9 mouse cellular contexts compared by ENCODE assay signal in the genomic region with DNA sequence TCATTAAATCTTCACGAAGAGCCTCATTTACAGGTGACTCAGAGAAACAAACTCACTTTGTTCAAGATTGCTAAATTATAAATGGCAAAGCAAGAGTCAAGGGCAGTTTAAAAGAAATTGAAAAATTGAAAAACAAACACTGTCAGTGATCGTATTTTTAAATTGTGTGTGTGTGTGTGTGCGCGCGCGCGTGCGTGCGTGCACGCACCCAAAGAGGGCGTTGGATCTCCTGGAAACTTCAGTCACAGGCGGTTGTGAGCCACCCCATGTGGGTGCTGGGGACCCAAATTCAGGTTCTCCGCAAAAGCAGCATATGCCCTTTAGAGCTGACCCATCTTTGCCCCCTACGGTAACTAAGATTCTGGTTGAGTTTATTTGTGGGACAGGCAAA. TPM values are rescaled to one million over a fixed set of nuclear protein-coding genes. Genes with fewer than 3 reads are reported as not detected.
DNase-seq lines count a peak whose midpoint lies in the region; ATAC-seq and TF ChIP-seq lines count a peak whose summit lies in the region.
"Had no signal": no experiment of that assay in that cellular context is flagged by ENCODE, and none has a peak within 500 bp of the region (broad histone marks: within the 10 kb centered on the region; RNA-seq: fewer than 3 reads in every experiment).

No protein-coding gene starts in this region.

- TF ChIP-seq CTCF in kidney, adult 2 months (conservative IDR thresholded peaks at IDR 0.05; ENCODE audit: insufficient read depth, insufficient read length, low read depth, low read length) = no peak

- TF ChIP-seq POLR2A in kidney, adult 2 months (IDR thresholded peaks at IDR 0.05; ENCODE audit: low read depth, low read length) = no peak

- H3K4me1 ChIP-seq in kidney, embryonic 16.5 days (ENCODE audit: insufficient read depth, low read length) = peaks cover 14% of the 10 kb centered on the region
- H3K4me1 ChIP-seq in kidney, adult 2 months (ENCODE audit: control insufficient read depth, insufficient read depth, low read length) = peaks cover 5% of the 10 kb centered on the region; the same call in 1 of the 2 replicates
- no peaks in the 10 kb centered on the region; the same call in 1 of the 2 replicates for H3K4me1 ChIP-seq in embryonic facial prominence, embryonic 11.5 days (ENCODE audit: control insufficient read depth, insufficient read depth, low read length)
- H3K4me1 ChIP-seq in hindbrain, embryonic 15.5 days (replicated peaks) = peaks cover 39% of the 10 kb centered on the region
- peaks cover 40% of the 10 kb centered on the region for H3K4me1 ChIP-seq in midbrain, embryonic 13.5 days (replicated peaks)

- peaks cover 2% of the 10 kb centered on the region for H3K36me3 ChIP-seq in kidney, embryonic 16.5 days (ENCODE audit: insufficient read depth, low read length)
- H3K36me3 ChIP-seq in kidney, adult 2 months (ENCODE audit: control insufficient read depth, insufficient read depth, low read length) = no peaks in the 10 kb centered on the region
- H3K36me3 ChIP-seq in embryonic facial prominence, embryonic 11.5 days (replicated peaks; ENCODE audit: control insufficient read depth, insufficient read depth, low read depth, low read length) = no peaks in the 10 kb centered on the region
- no peaks in the 10 kb centered on the region for H3K36me3 ChIP-seq in hindbrain, embryonic 15.5 days
- H3K36me3 ChIP-seq in midbrain, embryonic 13.5 days = peaks cover 8% of the 10 kb centered on the region; the same call in 1 of the 2 replicates

- no peaks in the 10 kb centered on the region for H3K27me3 ChIP-seq in kidney, embryonic 16.5 days (ENCODE audit: insufficient read depth, low read length)
- H3K27me3 ChIP-seq in kidney, adult 2 months (replicated peaks; ENCODE audit: control insufficient read depth, insufficient read depth, low read length) = no peaks in the 10 kb centered on the region
- H3K27me3 ChIP-seq in embryonic facial prominence, embryonic 11.5 days (ENCODE audit: control insufficient read depth, insufficient read depth, low read length) = no peaks in the 10 kb centered on the region
- no peaks in the 10 kb centered on the region for H3K27me3 ChIP-seq in hindbrain, embryonic 15.5 days
- no peaks in the 10 kb centered on the region for H3K27me3 ChIP-seq in midbrain, embryonic 13.5 days
- H3K27me3 ChIP-seq: Patski had no signal

- WGBS in kidney, embryonic 16.5 days = 39% methylated on average over 14 of the region's 14 CpGs
- 31% methylated on average over 14 of the region's 14 CpGs for WGBS in kidney, adult 2 months
- 37% methylated on average over 14 of the region's 14 CpGs for WGBS in embryonic facial prominence, embryonic 11.5 days
- WGBS in hindbrain, embryonic 15.5 days = 26% methylated on average over 14 of the region's 14 CpGs
- 30% methylated on average over 14 of the region's 14 CpGs for WGBS in midbrain, embryonic 13.5 days

- no peak for ATAC-seq in kidney, embryonic 16.5 days (ENCODE audit: low FRiP score, low TSS enrichment)
- ATAC-seq in embryonic facial prominence, embryonic 11.5 days (replicated peaks; ENCODE audit: insufficient number of reproducible peaks, low FRiP score, low TSS enrichment, low read depth) = no peak
- ATAC-seq in hindbrain, embryonic 15.5 days (ENCODE audit: low FRiP score, low read depth) = no peak
- no peak for ATAC-seq in midbrain, embryonic 13.5 days
- no peak for ATAC-seq in megakaryocyte progenitor cell, adult 5-6 weeks (replicated peaks; ENCODE audit: poor library complexity)

- intact Hi-C loops in left cerebral cortex, postnatal 36 days (cut with DNase I) = no loop called here

- DNase-seq in kidney, adult 2 months = no peak
- no peak for DNase-seq in embryonic facial prominence, embryonic 11.5 days (ENCODE audit: low spot score)
- DNase-seq in adrenal gland, postnatal 14 days = no peak
- no peak for DNase-seq in left cerebral cortex, postnatal 36 days (ENCODE audit: low spot score in 2 of 2)

- peak overlapping the region; percentile 100 for H3K4me2 ChIP-seq in kidney, embryonic 16.5 days (replicated peaks; ENCODE audit: low read depth, low read length)
- H3K4me2 ChIP-seq in embryonic facial prominence, embryonic 11.5 days (ENCODE audit: low read depth, low read length) = peak overlapping the region; percentile 100
- peak overlapping the region; percentile 98 for H3K4me2 ChIP-seq in hindbrain, embryonic 15.5 days
- H3K4me2 ChIP-seq in midbrain, embryonic 13.5 days (replicated peaks) = peak overlapping the region; percentile 99

- peak overlapping the region; percentile 88 for H3K4me3 ChIP-seq in kidney, embryonic 16.5 days (ENCODE audit: low read length)
- H3K4me3 ChIP-seq in kidney, adult 2 months (ENCODE audit: insufficient read depth, low read depth, low read length) = no peak overlapping the region
- peak overlapping the region; percentile 89 for H3K4me3 ChIP-seq in embryonic facial prominence, embryonic 11.5 days (ENCODE audit: low read depth, low read length)
- H3K4me3 ChIP-seq in hindbrain, embryonic 15.5 days = peak overlapping the region; percentile 84
- peak overlapping the region; percentile 77 for H3K4me3 ChIP-seq in midbrain, embryonic 13.5 days (replicated peaks)

- peak overlapping the region; percentile 93 for H3K9ac ChIP-seq in kidney, embryonic 16.5 days (replicated peaks; ENCODE audit: low read length)
- H3K9ac ChIP-seq in embryonic facial prominence, embryonic 11.5 days (replicated peaks; ENCODE audit: low read length) = no peak overlapping the region; the same call in 1 of the 2 replicates
- H3K9ac ChIP-seq in hindbrain, embryonic 15.5 days = peak overlapping the region; percentile 88
- H3K9ac ChIP-seq in midbrain, embryonic 13.5 days (replicated peaks) = no peak overlapping the region

- no peak overlapping the region for H3K27ac ChIP-seq in kidney, embryonic 16.5 days (ENCODE audit: low read length)
- no peak overlapping the region for H3K27ac ChIP-seq in kidney, adult 2 months (ENCODE audit: insufficient read depth, low read depth, low read length)
- no peak overlapping the region for H3K27ac ChIP-seq in embryonic facial prominence, embryonic 11.5 days (replicated peaks; ENCODE audit: low read depth, low read length)
- H3K27ac ChIP-seq in hindbrain, embryonic 15.5 days (replicated peaks) = peak overlapping the region; percentile 90
- H3K27ac ChIP-seq in midbrain, embryonic 13.5 days = peak overlapping the region; percentile 92; the same call in 1 of the 2 replicates

- H3K9me3 ChIP-seq in kidney, embryonic 16.5 days (ENCODE audit: low read length) = no peaks in the 10 kb centered on the region
- no peaks in the 10 kb centered on the region for H3K9me3 ChIP-seq in embryonic facial prominence, embryonic 11.5 days (replicated peaks; ENCODE audit: control insufficient read depth, low read length)
- no peaks in the 10 kb centered on the region for H3K9me3 ChIP-seq in hindbrain, embryonic 15.5 days
- H3K9me3 ChIP-seq in midbrain, embryonic 13.5 days = no peaks in the 10 kb centered on the region

RNA-seq across cellular contexts. Expression of gene Map3k10, which starts 0.8 kb away (rescaled TPM):
- polyA plus RNA-seq in kidney, embryonic 16.5 days (2015; fragmentation: Nextera tagmentation; extraction: Ambion mirVana) = 4.6 and 7.1 TPM in 2 replicates
- 24.6 and 26.8 TPM in 2 replicates for polyA plus RNA-seq in kidney, adult 2 months (2012; rRNA removed)
- 5.7 and 6.9 TPM in 2 replicates for polyA plus RNA-seq in embryonic facial prominence, embryonic 11.5 days (2014; fragmentation: Nextera tagmentation; extraction: Ambion mirVana)
- polyA plus RNA-seq in hindbrain, embryonic 15.5 days (2015; fragmentation: Nextera tagmentation; extraction: Ambion mirVana) = 20.8 and 21.0 TPM in 2 replicates
- 11.0 and 12.7 TPM in 2 replicates for polyA plus RNA-seq in midbrain, embryonic 13.5 days (2015; fragmentation: Nextera tagmentation; extraction: Ambion mirVana)
- total RNA-seq in adrenal gland, postnatal 14 days (2021) = 25.3 and 29.6 TPM in 2 replicates
- total RNA-seq in left cerebral cortex, postnatal 36 days (2021) = 100 to 1,000 TPM; 213 to 246 TPM
- 1.7 and 4.3 TPM in 2 replicates for total RNA-seq in megakaryocyte progenitor cell, adult 5-6 weeks (2015)
- 3.4 and 5.2 TPM in 2 replicates for total RNA-seq in megakaryocyte progenitor cell, adult 5-6 weeks (2017)

RNA-seq across cellular contexts. Expression of gene Zfp607b, which starts 13.9 kb away (rescaled TPM):
- 4.0 and 5.4 TPM in 2 replicates for polyA plus RNA-seq in kidney, embryonic 16.5 days (2015; fragmentation: Nextera tagmentation; extraction: Ambion mirVana)
- 0.27 and 1.1 TPM in 2 replicates for polyA plus RNA-seq in kidney, adult 2 months (2012; rRNA removed)
- 3.9 and 5.1 TPM in 2 replicates for polyA plus RNA-seq in embryonic facial prominence, embryonic 11.5 days (2014; fragmentation: Nextera tagmentation; extraction: Ambion mirVana)
- polyA plus RNA-seq in hindbrain, embryonic 15.5 days (2015; fragmentation: Nextera tagmentation; extraction: Ambion mirVana) = 13.4 and 13.8 TPM in 2 replicates
- 12.8 and 13.2 TPM in 2 replicates for polyA plus RNA-seq in midbrain, embryonic 13.5 days (2015; fragmentation: Nextera tagmentation; extraction: Ambion mirVana)
- 1.6 and 2.6 TPM in 2 replicates for total RNA-seq in adrenal gland, postnatal 14 days (2021)
- 10 to 100 TPM in 1 of 2 experiments, 1 to 10 TPM in 1; 8.1 to 10.7 TPM for total RNA-seq in left cerebral cortex, postnatal 36 days (2021)
- total RNA-seq in megakaryocyte progenitor cell, adult 5-6 weeks (2015) = 0.71 and 3.1 TPM in 2 replicates
- total RNA-seq in megakaryocyte progenitor cell, adult 5-6 weeks (2017) = 0.42 and 4.0 TPM in 2 replicates

RNA-seq across cellular contexts. Expression of gene Ttc9b, which starts 21.5 kb away (rescaled TPM):
- polyA plus RNA-seq in kidney, embryonic 16.5 days (2015; fragmentation: Nextera tagmentation; extraction: Ambion mirVana) = 0.11 and 0.41 TPM in 2 replicates
- not detected in 2 replicates for polyA plus RNA-seq in kidney, adult 2 months (2012; rRNA removed)
- 2.0 and 3.5 TPM in 2 replicates for polyA plus RNA-seq in embryonic facial prominence, embryonic 11.5 days (2014; fragmentation: Nextera tagmentation; extraction: Ambion mirVana)
- 80.0 and 88.8 TPM in 2 replicates for polyA plus RNA-seq in hindbrain, embryonic 15.5 days (2015; fragmentation: Nextera tagmentation; extraction: Ambion mirVana)
- polyA plus RNA-seq in midbrain, embryonic 13.5 days (2015; fragmentation: Nextera tagmentation; extraction: Ambion mirVana) = 37.0 and 40.5 TPM in 2 replicates
- total RNA-seq in adrenal gland, postnatal 14 days (2021) = 0.26 and 0.83 TPM in 2 replicates
- total RNA-seq in left cerebral cortex, postnatal 36 days (2021) = 100 to 1,000 TPM; 113 to 155 TPM
- not detected in 2 replicates for total RNA-seq in megakaryocyte progenitor cell, adult 5-6 weeks (2015)
- total RNA-seq in megakaryocyte progenitor cell, adult 5-6 weeks (2017) = not detected in 2 replicates

RNA-seq across cellular contexts. Expression of gene Zfp60, which starts 56.0 kb away (rescaled TPM):
- polyA plus RNA-seq in kidney, embryonic 16.5 days (2015; fragmentation: Nextera tagmentation; extraction: Ambion mirVana) = 36.8 and 45.6 TPM in 2 replicates
- polyA plus RNA-seq in kidney, adult 2 months (2012; rRNA removed) = 1.7 and 2.4 TPM in 2 replicates
- 56.8 and 62.5 TPM in 2 replicates for polyA plus RNA-seq in embryonic facial prominence, embryonic 11.5 days (2014; fragmentation: Nextera tagmentation; extraction: Ambion mirVana)
- polyA plus RNA-seq in hindbrain, embryonic 15.5 days (2015; fragmentation: Nextera tagmentation; extraction: Ambion mirVana) = 97.5 and 99.8 TPM in 2 replicates
- polyA plus RNA-seq in midbrain, embryonic 13.5 days (2015; fragmentation: Nextera tagmentation; extraction: Ambion mirVana) = 142 and 143 TPM in 2 replicates
- 12.5 and 16.0 TPM in 2 replicates for total RNA-seq in adrenal gland, postnatal 14 days (2021)
- total RNA-seq in left cerebral cortex, postnatal 36 days (2021) = 10 to 100 TPM; 33.6 to 36.7 TPM
- total RNA-seq in megakaryocyte progenitor cell, adult 5-6 weeks (2015) = 7.6 and 11.3 TPM in 2 replicates
- total RNA-seq in megakaryocyte progenitor cell, adult 5-6 weeks (2017) = 5.5 and 7.5 TPM in 2 replicates

Comparison
In these comparisons a context has a peak if more than half of its experiments do, and no peak if none do; other contexts are left out.
1. H3K27ac ChIP-seq: peak in hindbrain, embryonic 15.5 days (single experiment) and midbrain, embryonic 13.5 days (single experiment); none in kidney, embryonic 16.5 days (single experiment), kidney, adult 2 months (single experiment) and embryonic facial prominence, embryonic 11.5 days (single experiment).
2. H3K9ac ChIP-seq: peak in kidney, embryonic 16.5 days (single experiment) and hindbrain, embryonic 15.5 days (single experiment); none in embryonic facial prominence, embryonic 11.5 days (single experiment) and midbrain, embryonic 13.5 days (single experiment).
3. Peak in every context shown above with its lines, with median percentiles within 50 percentile points of each other: H3K4me2 ChIP-seq.